Mouse (Mus musculus) Muller cell, postnatal 12 days (primary cell): Measurements from ENCODE around the gene Eefsec.
A peak's percentile ranks its signal among the peaks of the same experiment; 100 is the strongest.

Source experiments
- DNase-seq: peaks from one replicate; pipeline ENCODE4 v3.0.0-alpha.2; 2015; ENCODE audit errors: inconsistent ontology term

Gene Eefsec

DNA sequence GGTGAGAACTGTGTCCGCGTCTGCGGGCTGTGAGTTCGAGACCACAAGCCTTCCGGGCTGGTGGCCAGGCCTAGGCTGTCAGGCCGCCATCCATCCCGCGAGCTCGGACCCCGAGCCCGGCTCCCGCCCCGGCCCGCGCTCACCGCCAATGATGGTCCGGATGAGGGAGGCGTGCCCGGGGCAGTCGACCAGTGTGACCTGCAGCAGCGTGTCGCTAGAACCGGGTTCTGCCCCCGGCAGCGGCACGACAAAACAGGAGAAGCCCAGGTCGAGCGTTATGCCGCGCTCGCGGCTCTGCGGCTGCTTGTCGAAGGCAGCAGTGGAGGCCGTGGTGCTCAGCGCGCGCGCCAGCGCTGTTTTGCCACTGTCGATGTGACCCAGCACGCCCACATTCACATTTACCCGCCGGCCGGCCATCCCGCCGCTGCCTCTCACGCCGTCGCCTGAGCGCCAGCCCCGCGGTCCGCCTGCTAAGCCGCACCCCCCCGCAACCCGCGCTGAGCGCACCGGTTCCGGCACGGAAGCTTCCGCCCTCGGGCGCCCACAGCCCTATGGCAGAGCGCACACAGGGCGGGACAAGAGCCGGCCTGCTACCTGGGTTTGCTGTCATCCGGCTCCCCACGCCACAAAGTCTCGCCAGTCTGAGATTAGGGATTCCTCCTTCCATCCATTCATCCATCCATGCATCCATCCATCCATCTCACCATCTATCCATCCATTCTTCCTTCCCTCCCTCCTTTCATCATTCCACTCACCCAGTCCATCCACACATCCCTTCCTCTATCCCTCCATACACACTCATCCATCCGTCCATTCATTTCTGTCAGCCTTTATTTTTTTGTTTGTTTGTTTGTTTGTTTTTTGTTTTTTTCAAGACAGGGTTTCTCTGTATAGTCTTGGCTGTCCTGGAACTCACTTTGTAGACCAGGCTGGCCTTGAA, at the start of gene Eefsec:
TSS of gene Eefsec (minus strand) at position 477 of the 940 bp plus-strand sequence.
- peak; percentile 87 for DNase-seq

- peak; percentile 58 for DNase-seq
Measured at GRCm38 (mm10) chr6:88493712-88494111, 47.4 kb upstream of the Eefsec start.

DNA sequence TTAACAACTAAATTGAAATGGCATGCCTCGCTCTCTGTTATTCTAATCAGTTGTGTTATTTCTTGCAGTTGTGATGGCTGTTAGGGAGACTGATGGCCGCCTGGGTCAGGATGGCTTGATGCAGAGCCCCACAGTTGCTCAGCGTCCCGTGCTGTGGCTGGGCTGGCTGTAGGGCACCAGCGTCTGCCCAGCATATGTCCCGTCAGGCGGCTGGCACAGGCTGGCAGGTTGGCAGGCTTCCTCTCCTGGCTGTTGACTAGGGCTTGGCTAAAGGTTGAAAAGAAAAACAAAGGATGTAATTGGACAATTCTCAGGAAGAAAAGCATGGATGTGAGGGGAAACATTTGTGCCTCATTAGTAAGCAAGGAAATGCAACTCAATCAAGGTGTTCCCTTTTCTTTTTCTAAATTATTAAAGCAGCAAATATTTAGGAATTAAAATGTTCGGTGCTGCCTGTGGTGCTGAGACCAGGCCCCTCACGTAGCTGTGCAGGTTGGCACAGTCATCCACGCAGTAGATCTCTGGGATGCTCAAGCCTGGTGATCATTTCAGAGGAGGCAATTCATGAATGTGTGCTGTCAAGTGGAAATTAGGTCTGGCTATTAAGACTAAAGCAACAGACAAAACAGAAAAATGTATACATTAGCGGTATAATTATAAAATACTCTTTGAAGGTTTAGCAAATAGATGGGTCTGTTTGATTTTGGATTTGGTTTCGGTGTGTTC, 44.5 kb upstream of the Eefsec start:
- DNase-seq, result peak; percentile 62

GRCm38 (mm10) chr6:88489834-88490233, 43.5 kb upstream of the Eefsec start:
- no peak for DNase-seq

GRCm38 (mm10) chr6:88489026-88489425, 42.7 kb upstream of the Eefsec start:
- no peak for DNase-seq

DNA sequence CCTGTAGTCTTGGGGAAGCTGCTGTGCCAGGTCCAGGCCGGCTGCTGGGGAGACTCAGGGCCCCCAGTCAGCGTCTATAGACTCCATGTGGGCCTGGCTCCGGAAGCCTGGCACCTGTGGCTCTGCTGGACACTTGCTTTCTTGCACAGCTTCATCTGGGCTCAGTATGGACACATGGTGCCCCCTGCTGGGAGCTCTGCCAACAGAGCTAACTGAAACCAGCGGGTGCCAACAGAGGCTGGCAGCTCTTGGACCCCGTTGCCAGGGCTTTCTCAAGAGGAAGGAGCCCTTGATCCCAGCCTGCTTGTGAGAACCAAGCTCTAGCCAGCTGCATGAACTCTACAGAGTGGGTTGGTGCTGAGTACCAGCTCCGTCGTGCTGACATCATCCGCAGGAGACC, 40.6 kb upstream of the Eefsec start:
- DNase-seq, result peak; percentile 43

GRCm38 (mm10) chr6:88485378-88485777, 39.0 kb upstream of the Eefsec start:
- no peak for DNase-seq

DNA sequence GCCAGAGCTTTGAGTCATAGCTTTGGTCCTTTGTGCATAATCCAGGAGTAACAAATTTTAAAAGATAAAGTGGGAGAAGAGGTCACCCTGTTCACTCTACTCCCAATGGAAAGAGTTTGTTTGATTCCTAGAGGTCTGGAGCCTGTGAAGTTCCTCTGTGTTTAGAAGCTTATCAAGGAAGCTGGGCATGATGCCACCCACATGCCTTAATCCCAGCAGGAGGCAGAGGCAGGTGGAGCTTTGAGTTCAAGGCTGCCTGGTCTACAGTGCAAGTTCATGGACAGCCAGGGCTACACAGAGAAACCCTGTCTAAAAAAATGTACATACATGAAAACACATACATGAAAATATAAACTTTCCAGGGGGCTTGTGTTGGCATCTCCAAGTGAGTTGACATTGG, 37.6 kb upstream of the Eefsec start:
- no peak for DNase-seq

GRCm38 (mm10) chr6:88483111-88483510, 36.8 kb upstream of the Eefsec start:
- peak; percentile 81 for DNase-seq

DNA sequence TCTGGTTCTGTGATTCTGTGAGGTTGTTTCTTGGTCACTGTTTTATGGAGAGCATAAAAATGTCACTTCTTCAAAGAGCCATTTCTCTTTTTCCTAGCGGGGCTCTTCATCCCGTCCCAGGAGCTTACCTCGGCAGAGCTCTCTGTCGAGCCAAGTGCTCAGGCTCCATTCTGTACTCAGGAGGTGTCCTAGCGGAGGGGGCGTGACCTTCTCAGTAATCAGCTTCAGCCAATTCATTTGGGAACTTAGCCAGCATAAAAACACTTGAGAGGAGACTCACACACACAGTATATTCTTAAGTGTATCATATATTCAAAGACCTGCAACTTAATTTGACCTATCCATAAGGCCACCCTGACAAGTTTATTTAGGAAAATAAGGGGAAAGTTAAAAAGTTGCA, 34.1 kb upstream of the Eefsec start:
- DNase-seq, result no peak

DNA sequence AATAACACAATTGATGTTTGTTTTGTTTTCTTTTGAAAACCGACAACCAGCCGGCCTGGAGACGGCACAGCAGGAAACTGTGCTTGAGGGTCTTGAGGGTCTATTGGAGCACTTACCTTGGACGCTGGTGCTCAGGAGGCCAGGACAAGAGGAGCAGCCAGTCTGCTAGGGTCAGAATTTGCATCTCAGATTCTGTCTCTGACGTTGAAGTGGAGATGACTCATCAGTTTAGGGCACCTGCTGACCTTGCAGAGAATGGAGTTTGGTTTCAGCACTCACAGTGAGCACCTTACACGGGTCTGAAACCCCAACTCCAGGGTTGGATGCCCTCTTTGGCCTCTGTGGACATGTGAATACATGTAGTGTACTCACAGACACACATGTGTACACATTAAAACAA, 23.5 kb upstream of the Eefsec start:
- no peak for DNase-seq

- peak; percentile 92 for DNase-seq
Measured at GRCm38 (mm10) chr6:88465181-88465920, 19.0 kb upstream of the Eefsec start, which contains the start of gene Ruvbl1. Gene Ruvbl1 (plus strand): TSS chr6:88465409.

DNA sequence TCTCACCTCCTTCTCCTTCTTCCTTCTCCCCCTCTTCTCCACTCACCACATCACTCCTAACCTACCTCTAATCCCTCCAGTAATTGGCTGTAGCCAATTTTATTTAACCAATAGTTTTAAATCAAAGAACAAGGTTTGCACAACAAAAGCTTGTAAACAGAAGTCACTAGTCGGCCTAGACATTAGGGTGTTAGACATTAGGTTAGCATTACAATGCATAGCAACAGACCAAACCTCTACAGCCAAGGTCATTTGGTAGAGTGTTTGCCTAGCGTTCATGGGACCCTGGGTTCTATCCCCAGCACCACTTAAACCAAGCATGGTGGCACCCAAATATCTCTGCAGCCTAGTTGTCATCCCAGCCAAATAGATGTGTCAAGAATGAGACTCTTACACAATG, 8.2 kb upstream of the Eefsec start:
- DNase-seq, result no peak

GRCm38 (mm10) chr6:88447454-88447853, 1.1 kb upstream of the Eefsec start:
- peak; percentile 46 for DNase-seq

DNA sequence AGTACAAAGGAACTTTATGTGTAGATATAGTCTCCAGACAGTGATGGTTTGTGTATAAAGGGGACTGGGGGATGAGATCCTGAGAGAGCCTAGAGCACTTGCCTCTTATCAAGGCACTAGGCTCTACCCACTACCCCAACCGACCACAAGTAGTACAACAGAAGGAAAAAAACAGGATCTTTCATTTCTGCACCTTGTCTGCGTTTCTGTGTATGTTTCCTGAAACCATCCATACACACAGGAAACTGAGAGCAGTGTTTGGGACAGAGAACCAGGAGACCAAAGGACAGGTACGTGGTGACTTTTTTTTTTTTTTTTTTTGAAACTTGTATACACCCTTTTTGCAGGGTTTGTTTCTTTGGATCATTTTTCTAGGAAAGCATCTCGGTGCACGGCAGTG, 678 bp downstream of the Eefsec start:
- DNase-seq, result no peak

DNA sequence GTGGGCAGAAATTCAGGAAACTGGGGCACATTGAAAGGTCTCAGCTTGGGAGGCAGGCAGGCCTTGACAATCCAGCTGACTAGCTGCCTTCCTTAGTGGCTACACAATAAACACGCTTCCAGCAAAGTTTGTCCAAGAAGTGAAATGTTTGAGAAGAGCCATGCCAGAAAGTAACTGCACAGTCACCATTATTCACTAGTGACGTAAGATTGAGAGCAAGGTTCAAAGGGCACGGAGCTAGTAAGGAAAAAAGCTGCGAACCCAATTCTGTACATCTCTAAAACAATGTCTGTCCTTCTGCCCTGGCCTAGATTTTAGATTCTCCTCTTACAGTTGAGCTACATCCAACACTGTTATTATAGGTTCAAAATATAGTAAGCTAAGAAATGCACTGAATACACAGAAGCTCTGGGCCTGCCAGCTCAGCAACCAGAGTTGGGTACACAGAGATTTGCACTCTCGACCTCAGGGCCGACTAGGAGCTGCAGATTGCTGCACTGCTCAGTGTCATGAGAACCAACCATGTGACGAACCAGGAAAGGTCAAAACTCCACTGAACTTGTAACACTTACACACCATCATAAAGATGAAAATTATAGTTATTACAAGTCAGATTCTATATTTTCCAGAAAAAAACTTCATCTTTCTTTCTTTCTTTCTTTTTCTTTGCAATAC, 2.1 kb downstream of the Eefsec start:
- DNase-seq, result no peak

DNA sequence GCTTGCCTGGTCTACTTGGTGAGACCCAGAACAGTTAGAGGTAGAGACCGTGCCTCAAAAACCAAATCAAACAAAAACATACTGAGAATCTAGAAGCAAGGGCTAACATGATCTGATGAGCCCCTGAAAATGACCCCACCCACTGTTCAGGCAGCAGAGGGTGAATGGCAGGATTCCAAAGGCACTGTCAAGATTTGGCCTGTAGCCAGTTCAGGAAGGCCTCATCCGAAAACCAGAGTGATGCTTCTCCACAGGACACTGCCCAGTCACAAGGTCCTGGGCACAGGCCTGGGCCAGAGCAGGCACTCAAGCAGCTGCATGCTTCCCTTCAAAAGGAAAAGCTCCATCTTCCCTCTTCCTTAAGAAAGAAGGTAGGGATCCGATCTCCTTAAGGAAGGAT, 2.9 kb downstream of the Eefsec start:
- DNase-seq, result no peak

DNA sequence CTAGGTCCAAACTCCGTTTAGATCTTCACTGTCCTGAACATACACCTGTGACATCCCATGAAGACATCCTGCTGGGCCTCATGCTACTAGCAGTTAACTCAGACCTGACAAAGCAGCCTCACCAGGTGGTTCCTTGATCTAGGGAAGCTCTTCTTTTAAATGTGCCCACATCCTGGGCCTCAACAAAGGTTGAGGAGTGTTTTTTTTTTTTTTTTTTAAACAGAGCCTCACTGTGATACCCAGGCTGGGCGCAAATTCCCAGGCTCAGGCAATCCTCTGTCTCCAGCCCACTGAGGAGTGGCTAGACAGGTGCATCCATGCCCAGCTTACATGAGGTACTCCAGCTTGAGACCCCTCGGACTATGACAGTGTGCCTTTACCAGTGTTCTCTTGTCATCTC, 3.8 kb downstream of the Eefsec start:
- DNase-seq, result no peak

GRCm38 (mm10) chr6:88439056-88439455, 7.3 kb downstream of the Eefsec start:
- DNase-seq, result no peak

DNA sequence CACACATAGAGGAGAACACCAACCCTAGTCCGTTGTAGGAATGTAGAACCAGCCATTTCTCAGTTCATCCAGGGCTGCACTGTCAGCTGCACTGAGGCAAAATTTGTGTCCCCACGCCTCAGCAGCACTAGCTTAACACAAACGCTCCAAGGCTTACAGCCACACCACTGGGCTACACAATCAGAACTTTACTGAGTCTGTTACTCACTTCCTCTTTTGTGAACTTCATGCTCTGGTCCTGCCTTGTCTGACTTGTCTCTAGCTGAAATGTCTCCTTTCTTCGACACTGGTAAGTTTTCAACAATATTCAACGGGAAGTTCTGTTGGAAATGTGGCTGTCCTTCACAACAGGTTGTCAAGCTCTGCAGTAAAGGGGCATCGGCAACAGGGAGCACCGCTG, 10.7 kb downstream of the Eefsec start:
- DNase-seq, result no peak

GRCm38 (mm10) chr6:88431202-88431601, 15.1 kb downstream of the Eefsec start:
- no peak for DNase-seq
